Mouse (Mus musculus): ENCODE results near the gene Ift88. TPM values are rescaled to one million over a fixed set of nuclear protein-coding genes. Genes with fewer than 3 reads are reported as not detected.

Gene Ift88
- polyA plus RNA-seq, 1 experiment from 2014 or later: 11.5 TPM

DNA sequence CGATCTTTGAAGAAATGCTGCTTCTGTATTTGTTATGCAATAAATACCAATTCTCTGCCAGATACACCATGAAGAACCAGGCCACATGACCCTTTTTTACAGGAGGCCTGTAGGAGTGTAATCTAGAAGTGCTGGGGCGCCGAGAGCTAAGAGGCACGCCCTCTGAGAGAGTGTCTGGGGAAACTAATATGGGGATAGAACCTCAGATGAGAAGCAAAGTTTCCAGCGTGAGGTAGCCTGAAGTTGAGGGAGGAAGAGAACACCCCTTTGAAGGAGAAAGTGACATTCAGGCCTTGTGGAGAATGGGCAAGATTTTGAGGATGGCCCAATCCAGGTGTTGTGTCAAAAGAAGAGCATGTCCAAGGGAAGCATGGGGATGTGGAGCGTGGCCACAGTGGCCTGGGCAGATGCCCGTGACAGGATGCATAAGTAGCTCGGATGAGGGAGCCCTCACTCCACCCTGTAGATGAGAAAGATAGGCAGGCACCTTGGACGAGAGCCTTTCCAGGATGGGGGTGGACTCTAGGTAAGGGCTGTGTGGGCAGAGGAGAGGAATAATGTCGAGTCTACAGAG lies 102.3 kb downstream of the Ift88 start:
- H3K9me3 ChIP-seq: no peaks in the 10 kb centered on the region
- H3K4me3 ChIP-seq: peak overlapping the region; percentile 80
- peaks cover 17% of the 10 kb centered on the region for H3K4me1 ChIP-seq (replicated peaks)
- WGBS: 61% methylated on average over 10 of the region's 10 CpGs
- H3K27me3 ChIP-seq (ENCODE audit: insufficient read depth, poor library complexity, severe bottlenecking): peaks cover 56% of the 10 kb centered on the region
- no peaks in the 10 kb centered on the region for H3K36me3 ChIP-seq
- H3K27ac ChIP-seq: no peak overlapping the region
- no peak for DNase-seq (ENCODE audit: low spot score)

DNA sequence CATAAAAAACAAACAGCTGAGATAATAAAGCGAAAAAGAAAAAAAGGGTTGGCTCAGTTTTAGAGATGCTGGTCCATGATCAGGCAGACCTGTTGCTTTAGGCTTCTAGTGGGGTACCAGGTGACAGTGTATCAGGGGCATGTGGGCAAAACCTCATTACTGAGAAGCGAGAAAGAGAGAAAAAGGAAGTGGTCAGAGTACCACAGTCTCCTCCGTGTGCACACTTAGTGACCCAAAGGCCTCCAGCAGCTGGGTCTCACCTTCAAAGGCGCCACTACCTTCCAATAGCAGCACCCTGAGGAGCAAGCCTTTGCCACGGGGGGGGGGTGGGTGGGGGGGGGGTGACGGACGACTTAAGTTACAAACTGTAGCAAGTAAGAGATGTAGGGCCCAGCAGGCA lies 103.3 kb downstream of the Ift88 start:
- Histone ChIP-seq H3K27ac (no peak overlapping the region), H3K4me3 (no peak overlapping the region), H3K36me3 (no peaks in the 10 kb centered on the region), H3K27me3 (ENCODE audit: insufficient read depth, poor library complexity, severe bottlenecking) (peaks cover 56% of the 10 kb centered on the region), H3K4me1 (replicated peaks) (peaks cover 17% of the 10 kb centered on the region), H3K9me3 (no peaks in the 10 kb centered on the region)
- 37% methylated on average over 7 of the region's 7 CpGs for WGBS
- no peak for DNase-seq (ENCODE audit: low spot score)

DNA sequence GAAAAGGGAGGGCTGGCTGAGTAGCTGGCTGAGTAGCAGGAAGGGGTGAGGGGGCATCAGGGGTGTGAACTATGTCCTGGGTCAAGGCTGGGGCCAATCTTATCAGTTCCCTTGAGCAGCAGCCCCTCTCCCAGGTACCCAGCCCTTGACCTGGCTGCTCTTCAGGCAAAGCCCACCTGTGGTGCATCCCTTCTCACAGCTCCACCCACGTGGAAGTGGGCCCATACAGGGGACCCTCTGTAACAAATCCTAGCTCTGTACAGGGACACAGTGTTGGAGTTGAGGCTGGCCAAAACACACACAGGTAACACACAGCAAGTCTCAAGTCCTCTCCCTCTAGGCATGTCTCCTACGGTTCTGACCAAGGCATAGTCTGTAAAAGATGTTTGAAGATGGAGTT lies 103.7 kb downstream of the Ift88 start:
- Histone ChIP-seq H3K27ac (no peak overlapping the region), H3K36me3 (no peaks in the 10 kb centered on the region)

DNA sequence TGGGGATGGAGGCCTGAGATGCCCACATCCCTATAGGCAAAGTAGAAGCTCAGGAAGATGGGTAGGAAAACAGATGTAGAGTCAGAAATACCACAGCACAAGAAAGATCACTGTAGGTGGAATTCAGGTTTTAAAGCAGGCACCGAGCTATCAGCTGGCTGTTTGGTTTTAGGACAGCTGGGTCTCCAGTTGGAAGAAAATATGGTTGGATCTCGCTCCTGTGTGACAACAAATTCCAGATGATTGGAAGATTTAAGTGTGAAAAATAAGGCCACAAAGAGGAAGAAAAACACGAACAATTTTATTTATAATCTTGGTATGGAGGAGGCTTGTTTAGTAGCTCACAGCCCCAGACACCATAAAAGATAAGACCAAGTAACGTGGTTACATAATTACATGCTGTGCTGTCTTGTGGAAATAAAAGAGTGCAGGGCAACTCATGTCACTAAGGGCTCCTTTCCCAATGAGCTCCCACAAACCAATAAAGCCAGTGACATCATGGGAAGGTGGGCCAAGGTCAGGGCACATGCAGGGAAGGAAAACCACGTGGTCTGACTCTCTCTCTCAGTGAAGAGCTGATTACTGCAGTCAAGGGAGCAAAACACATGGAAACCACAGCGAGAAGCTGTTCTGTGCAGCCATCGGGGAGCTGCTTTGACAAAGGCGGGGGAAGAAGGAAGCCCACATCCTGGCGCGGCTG lies 105.4 kb downstream of the Ift88 start:
- 60% methylated on average over 10 of the region's 10 CpGs for WGBS
- Histone ChIP-seq H3K9me3 (no peaks in the 10 kb centered on the region), H3K4me3 (no peak overlapping the region), H3K27ac (no peak overlapping the region), H3K36me3 (no peaks in the 10 kb centered on the region), H3K4me1 (replicated peaks) (peaks cover 22% of the 10 kb centered on the region), H3K27me3 (ENCODE audit: insufficient read depth, poor library complexity, severe bottlenecking) (peaks cover 51% of the 10 kb centered on the region)
- DNase-seq (ENCODE audit: low spot score): no peak

More for the DNA sequence above, 103.7 kb downstream of the Ift88 start:
- Histone ChIP-seq H3K27me3 (ENCODE audit: insufficient read depth, poor library complexity, severe bottlenecking) (peaks cover 57% of the 10 kb centered on the region), H3K9me3 (no peaks in the 10 kb centered on the region), H3K4me3 (no peak overlapping the region), H3K4me1 (replicated peaks) (peaks cover 17% of the 10 kb centered on the region)
- no peak for DNase-seq (ENCODE audit: low spot score)
- WGBS: 43% methylated on average over 2 of the region's 2 CpGs

DNA sequence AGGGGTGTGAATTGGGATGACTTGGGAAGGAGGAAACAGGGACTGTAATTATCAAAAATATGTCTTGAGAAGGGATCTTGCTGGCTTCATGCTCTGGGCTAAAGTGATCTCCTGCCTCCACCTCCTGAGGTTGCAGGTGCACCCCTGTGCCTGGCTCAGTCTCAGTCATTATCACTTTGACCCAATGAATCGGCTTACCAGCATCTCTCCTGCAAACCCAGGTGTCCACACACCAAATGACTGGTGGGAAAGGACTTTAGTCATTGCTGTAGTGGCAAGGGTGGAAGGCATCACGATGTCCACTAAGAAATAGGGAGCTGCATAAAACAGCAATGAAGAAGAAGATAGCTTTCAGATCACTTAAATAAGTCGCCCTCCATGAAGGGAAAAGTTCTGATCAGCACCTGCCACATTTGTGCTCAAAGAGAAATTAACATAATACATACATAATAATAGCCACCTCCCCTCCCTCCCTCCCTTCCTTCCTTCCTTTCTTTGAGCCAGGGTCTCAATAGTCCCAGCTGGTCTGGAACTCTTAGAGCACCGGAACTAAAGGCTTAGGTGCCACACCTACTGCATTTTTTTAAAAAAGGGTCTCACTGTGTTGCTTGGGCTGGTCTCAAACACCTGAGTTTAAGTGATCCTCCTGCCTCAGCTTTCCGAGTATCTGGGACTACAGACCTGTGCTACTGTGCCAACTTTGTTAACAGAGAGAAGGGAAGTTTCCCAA lies 106.1 kb downstream of the Ift88 start:
- peaks cover 53% of the 10 kb centered on the region for H3K27me3 ChIP-seq (ENCODE audit: insufficient read depth, poor library complexity, severe bottlenecking)
- no peaks in the 10 kb centered on the region for H3K36me3 ChIP-seq
- no peak overlapping the region for H3K4me3 ChIP-seq
- DNase-seq (ENCODE audit: low spot score): no peak
- H3K4me1 ChIP-seq (replicated peaks): peaks cover 26% of the 10 kb centered on the region
- no peaks in the 10 kb centered on the region for H3K9me3 ChIP-seq
- WGBS: 68% methylated on average over 5 of the region's 5 CpGs
- H3K27ac ChIP-seq: no peak overlapping the region

DNA sequence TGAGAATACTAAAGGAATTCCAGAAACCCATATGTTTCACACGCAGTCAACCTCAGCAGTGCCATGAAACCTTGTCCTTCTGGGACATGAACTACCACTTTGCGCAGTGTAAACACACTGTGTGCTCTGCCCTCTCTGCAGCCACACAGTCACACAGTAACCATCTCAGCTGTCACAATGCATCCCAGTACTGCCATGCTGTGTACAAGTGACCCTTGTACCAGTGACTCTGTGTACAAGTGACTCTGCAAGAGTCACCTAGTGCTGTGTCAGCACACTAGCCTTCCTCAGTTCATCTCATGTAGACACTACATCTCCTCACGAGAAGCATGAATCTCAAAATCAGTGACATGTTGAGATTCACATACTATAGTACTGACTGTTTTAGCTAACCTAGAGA lies 108.7 kb downstream of the Ift88 start:
- H3K27ac ChIP-seq: no peak overlapping the region
- H3K9me3 ChIP-seq: no peaks in the 10 kb centered on the region
- DNase-seq (ENCODE audit: low spot score): no peak
- H3K4me1 ChIP-seq (replicated peaks): peaks cover 31% of the 10 kb centered on the region
- 88% methylated on average over 3 of the region's 3 CpGs for WGBS
- no peak overlapping the region for H3K4me3 ChIP-seq
- H3K36me3 ChIP-seq: no peaks in the 10 kb centered on the region
- H3K27me3 ChIP-seq (ENCODE audit: insufficient read depth, poor library complexity, severe bottlenecking): peaks cover 52% of the 10 kb centered on the region

DNA sequence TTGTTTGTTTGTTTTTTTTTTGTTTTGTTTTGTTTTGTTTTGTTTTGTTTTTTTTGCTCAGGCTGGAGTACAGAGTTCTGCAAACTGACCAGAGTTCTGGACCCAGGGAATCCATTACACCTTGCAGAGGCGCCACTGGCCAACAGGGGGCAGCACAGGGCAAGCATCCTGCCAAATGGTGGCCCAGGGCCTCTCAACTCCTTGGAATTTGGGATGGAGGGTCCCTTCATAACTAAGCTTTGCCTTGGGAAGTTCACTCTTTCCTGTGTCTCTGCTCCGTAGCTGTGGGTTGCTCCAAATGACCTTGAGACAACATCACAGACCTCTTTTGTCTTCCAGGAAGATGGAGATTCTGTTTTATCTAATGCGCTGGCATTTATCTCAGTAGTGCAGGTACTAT lies 109.4 kb downstream of the Ift88 start:
- Histone ChIP-seq H3K4me3 (no peak overlapping the region), H3K27me3 (ENCODE audit: insufficient read depth, poor library complexity, severe bottlenecking) (peaks cover 52% of the 10 kb centered on the region), H3K27ac (no peak overlapping the region), H3K36me3 (no peaks in the 10 kb centered on the region), H3K4me1 (replicated peaks) (peaks cover 37% of the 10 kb centered on the region), H3K9me3 (no peaks in the 10 kb centered on the region)
- peak; percentile 61 for DNase-seq (ENCODE audit: low spot score)
- WGBS: 29% methylated on average over 3 of the region's 3 CpGs

DNA sequence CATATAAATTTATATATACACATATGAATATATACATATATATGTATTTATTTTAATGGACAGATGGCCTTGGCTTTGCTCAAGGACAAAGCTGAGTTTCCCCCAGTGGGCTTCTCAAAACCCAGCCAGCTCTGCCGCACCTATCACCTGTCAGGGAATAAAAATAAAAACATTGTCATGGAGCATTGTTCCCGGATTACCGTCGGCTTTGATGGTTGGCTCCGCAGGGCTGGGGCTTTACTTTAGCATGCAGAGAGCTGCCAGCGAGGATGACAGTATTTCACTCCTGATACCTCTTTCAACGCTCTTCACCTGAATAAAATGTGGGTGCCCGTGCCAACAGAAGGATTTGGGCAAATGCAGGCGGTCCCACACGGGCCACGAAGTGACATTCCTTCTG lies 110.0 kb downstream of the Ift88 start:
- 13% methylated on average over 11 of the region's 11 CpGs for WGBS
- no peak overlapping the region for H3K27ac ChIP-seq
- no peak for DNase-seq (ENCODE audit: low spot score)
- H3K4me3 ChIP-seq: no peak overlapping the region
- H3K9me3 ChIP-seq: no peaks in the 10 kb centered on the region
- no peaks in the 10 kb centered on the region for H3K36me3 ChIP-seq
- H3K27me3 ChIP-seq (ENCODE audit: insufficient read depth, poor library complexity, severe bottlenecking): peaks cover 55% of the 10 kb centered on the region
- H3K4me1 ChIP-seq (replicated peaks): peaks cover 41% of the 10 kb centered on the region

DNA sequence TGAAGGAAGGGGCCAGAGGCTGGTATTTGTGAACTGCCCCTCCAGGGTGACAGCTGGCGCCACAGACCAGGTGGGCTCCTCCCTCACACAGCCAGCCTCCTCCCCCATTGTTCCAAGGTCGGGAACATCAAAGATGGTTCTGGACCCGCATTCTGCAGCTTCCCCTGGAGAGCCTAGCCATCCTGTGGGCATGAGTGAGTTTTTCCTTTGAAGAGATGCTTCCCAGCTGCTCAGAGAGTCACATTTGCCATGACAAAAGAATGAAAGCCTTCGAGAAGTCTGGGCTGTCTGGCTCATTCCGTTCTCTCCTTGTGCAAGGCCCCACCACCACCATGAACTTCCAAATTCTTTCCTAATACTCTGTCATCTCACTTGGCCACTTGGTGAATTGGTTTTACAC lies 110.5 kb downstream of the Ift88 start:
- Histone ChIP-seq H3K9me3 (no peaks in the 10 kb centered on the region), H3K36me3 (no peaks in the 10 kb centered on the region), H3K27ac (no peak overlapping the region), H3K27me3 (ENCODE audit: insufficient read depth, poor library complexity, severe bottlenecking) (peaks cover 55% of the 10 kb centered on the region), H3K4me1 (replicated peaks) (peaks cover 41% of the 10 kb centered on the region), H3K4me3 (no peak overlapping the region)
- 3% methylated on average over 5 of the region's 5 CpGs for WGBS
- no peak for DNase-seq (ENCODE audit: low spot score)

DNA sequence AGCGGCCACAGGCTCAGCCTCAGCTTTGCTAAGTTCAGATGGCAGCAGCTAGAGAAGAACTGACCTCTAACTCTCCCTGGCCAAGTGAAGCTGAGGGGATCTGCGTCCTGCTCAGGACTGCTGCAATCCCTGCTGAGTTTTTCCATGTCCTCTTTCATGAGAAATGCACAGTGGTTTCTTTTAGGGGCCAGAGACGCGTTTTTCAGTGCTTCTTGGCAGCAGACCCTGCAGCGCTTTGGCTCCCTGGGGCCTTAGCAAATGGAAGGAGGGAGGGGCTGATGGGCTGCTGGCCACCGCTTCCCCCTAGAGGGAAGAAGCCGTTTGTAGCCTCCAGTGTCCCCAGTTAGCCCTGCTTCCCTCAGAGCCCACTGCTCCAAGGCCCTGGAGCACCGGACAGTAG lies 111.1 kb downstream of the Ift88 start:
- Histone ChIP-seq H3K27ac (peak overlapping the region; percentile 56; the same call in 1 of the 2 replicates), H3K4me1 (replicated peaks) (peaks cover 35% of the 10 kb centered on the region), H3K36me3 (no peaks in the 10 kb centered on the region), H3K9me3 (no peaks in the 10 kb centered on the region), H3K27me3 (ENCODE audit: insufficient read depth, poor library complexity, severe bottlenecking) (peaks cover 55% of the 10 kb centered on the region), H3K4me3 (no peak overlapping the region)
- no peak for DNase-seq (ENCODE audit: low spot score)
- 8% methylated on average over 8 of the region's 8 CpGs for WGBS

DNA sequence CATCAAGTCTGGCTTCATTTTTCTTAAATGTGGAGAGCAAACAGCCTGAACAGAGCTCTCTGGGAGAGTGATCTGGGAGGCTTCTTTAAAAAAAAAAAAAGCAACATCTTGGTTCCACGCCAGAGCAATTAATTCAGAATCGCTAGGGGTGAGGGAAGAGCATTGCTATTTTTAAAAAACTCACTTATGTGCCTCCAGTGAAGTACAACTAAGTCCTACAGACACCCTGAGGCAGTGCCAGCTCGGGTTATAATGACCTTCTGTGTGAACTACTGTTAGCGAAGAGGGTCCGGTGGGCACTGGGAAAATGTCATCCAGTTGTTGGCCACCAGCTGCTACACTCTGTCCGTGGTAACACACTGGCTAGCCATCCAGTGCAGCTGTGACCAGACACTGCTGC lies 111.8 kb downstream of the Ift88 start:
- WGBS: 79% methylated on average over 6 of the region's 6 CpGs
- Histone ChIP-seq H3K4me1 (replicated peaks) (peaks cover 35% of the 10 kb centered on the region), H3K36me3 (no peaks in the 10 kb centered on the region), H3K27me3 (ENCODE audit: insufficient read depth, poor library complexity, severe bottlenecking) (peaks cover 59% of the 10 kb centered on the region), H3K9me3 (no peaks in the 10 kb centered on the region), H3K27ac (no peak overlapping the region), H3K4me3 (no peak overlapping the region)
- DNase-seq (ENCODE audit: low spot score): no peak

DNA sequence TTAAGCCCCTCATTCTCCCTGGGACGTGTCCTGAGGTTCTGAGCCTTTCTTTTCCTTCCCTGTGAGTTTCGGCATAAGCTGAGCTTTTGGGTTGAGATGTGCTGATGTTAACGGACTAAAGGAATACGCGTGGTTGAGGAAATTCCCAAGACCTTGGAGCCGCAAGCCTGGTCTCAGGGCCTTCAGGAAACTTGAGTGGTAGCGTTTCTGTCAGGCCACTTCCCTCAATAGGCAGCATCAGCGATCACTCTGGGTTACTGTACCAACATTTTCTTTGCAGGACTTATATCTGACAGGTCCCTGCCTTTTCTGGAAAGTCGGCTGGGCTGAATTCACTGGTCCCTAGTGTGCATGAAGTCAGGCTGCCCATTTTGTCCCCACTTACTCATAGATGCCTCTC lies 113.0 kb downstream of the Ift88 start:
- Histone ChIP-seq H3K9me3 (no peaks in the 10 kb centered on the region), H3K4me3 (no peak overlapping the region), H3K4me1 (replicated peaks) (peaks cover 35% of the 10 kb centered on the region), H3K36me3 (no peaks in the 10 kb centered on the region), H3K27me3 (ENCODE audit: insufficient read depth, poor library complexity, severe bottlenecking) (peaks cover 71% of the 10 kb centered on the region), H3K27ac (peak overlapping the region; percentile 59)
- DNase-seq (ENCODE audit: low spot score): no peak
- 27% methylated on average over 9 of the region's 9 CpGs for WGBS

All from hindbrain, embryonic 10.5 days (tissue).